32 mouse cellular contexts compared by ENCODE assay signal in the genomic region with DNA sequence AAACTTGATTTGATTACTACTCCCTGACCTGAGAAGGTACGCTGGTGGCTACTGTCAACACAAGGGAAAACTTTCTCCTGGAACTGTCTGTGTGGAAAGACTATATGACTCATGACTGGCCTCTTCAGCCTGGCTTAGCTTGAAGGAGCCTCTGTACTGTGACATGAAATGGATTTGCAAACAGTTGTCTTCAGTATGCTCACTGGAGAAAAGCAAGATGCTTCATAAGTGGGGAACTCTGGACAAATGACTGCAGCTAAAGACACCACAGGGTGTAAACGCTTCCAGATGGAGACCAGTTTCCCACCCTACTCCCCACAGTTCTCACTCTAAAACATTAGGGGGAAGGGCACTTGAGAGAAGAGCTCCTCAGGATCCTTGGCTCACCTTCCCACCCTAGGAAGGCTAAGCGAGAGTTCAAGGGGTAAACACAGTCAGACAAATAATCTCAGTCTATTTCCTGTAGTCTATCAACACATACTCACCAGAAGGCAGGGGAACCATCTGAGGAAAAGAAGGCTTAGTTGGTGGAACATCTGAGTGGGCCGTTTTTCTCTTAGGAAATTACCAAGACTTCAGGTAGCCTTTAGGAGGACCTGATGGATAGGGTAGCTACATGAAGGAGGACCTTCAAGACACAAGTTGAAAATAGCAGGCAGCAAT. TPM values are rescaled to one million over a fixed set of nuclear protein-coding genes. Genes with fewer than 3 reads are reported as not detected.
DNase-seq lines count a peak whose midpoint lies in the region; ATAC-seq and TF ChIP-seq lines count a peak whose summit lies in the region.
"Had no signal": no experiment of that assay in that cellular context is flagged by ENCODE, and none has a peak within 500 bp of the region (broad histone marks: within the 10 kb centered on the region; RNA-seq: fewer than 3 reads in every experiment).

No protein-coding gene starts in this region.

- no peak for TF ChIP-seq CTCF in layer of hippocampus, adult 2 months (conservative IDR thresholded peaks at IDR 0.05)

- no peak for DNase-seq in layer of hippocampus, adult 2 months (ENCODE audit: low spot score in 2 of 2)
- DNase-seq in layer of hippocampus, adult 8-10 months (ENCODE audit: low spot score in 2 of 2), result no peak
- DNase-seq in 3T3-L1 (ENCODE audit: low read depth, low spot score), result peak; percentile 29
- DNase-seq in CD4-positive helper T cell, adult 2 months (ENCODE audit: low read depth, low spot score), result peak; percentile 44
- DNase-seq in induced T-regulatory cell, adult 2 months (ENCODE audit: low read depth), result peak; percentile 56
- no peak for DNase-seq in embryo, embryonic 9.5 days (ENCODE audit: extremely low spot score)
- DNase-seq in right cerebral cortex, postnatal 36 days (ENCODE audit: low spot score in 2 of 2), result no peak
- DNase-seq: adrenal gland, adult 2 months; cerebellum, adult 11-12 months; cerebellum, postnatal 10 days; forebrain, postnatal 0 days; kidney, postnatal 4 days; left cerebral cortex, postnatal 4 days; liver; lung, postnatal 14 days; right cerebral cortex, postnatal 25 days had no signal

- ATAC-seq in frontal cortex, adult (ENCODE audit: low TSS enrichment), result no peak
- ATAC-seq: forebrain, postnatal 0 days; intestine, embryonic 16.5 days; Patski had no signal

- peak overlapping the region; percentile 65; the same call in 1 of the 2 replicates for H3K27ac ChIP-seq in layer of hippocampus, adult 2 months
- H3K27ac ChIP-seq: forebrain, embryonic 10.5 days; hindbrain, embryonic 15.5 days; midbrain, embryonic 12.5 days had no signal

- no peak overlapping the region for H3K4me3 ChIP-seq in layer of hippocampus, adult 2 months
- H3K4me3 ChIP-seq: forebrain, embryonic 10.5 days; heart, embryonic 13.5 days; hindbrain, embryonic 15.5 days; kidney, embryonic 15.5 days; midbrain, embryonic 12.5 days had no signal

RNA-seq across cellular contexts. Expression of gene Gm17571, which starts 18.9 kb away (rescaled TPM):
- not detected for total RNA-seq in layer of hippocampus, adult 2 months (2021)
- total RNA-seq in layer of hippocampus, adult 8-10 months (2022), result not detected
- total RNA-seq: adrenal gland, adult 2 months; adrenal gland, postnatal 4 days; forebrain, postnatal 0 days; G1E; gastrocnemius, adult 18-20 months; hematopoietic stem cell, adult 5-6 weeks; layer of hippocampus, postnatal 14 days; left cerebral cortex, adult 8-10 months; left cerebral cortex, postnatal 4 days; megakaryocyte, adult 5-6 weeks; monocyte, adult 5-6 weeks had no signal

Comparison
In these comparisons a context has a peak if more than half of its experiments do, and no peak if none do; other contexts are left out.
1. DNase-seq: peak in 3T3-L1 (single experiment), CD4-positive helper T cell, adult 2 months (single experiment) and induced T-regulatory cell, adult 2 months (single experiment); none in layer of hippocampus, adult 2 months (0 of 2), layer of hippocampus, adult 8-10 months (0 of 2), embryo, embryonic 9.5 days (single experiment) and right cerebral cortex, postnatal 36 days (0 of 2).